In the genomic region with DNA sequence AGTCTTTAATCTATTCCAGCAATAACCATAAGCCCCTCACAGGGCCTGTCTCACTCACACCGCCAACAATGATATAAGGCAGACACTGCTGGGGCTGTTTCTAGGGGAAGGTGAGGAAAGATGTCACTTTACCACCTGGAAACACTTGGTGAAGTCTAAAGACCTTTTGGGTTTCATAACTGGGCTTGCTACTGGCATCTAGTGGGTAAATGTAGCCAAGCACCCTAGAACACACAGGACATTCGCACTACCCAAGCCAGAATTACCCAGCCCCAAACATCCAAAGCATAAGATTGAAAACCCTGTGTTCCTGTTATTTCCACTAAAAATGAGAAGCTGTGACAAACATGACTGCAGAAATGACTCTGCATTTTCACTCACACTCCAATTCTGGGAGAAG, we compare ENCODE assay signal across 11 mouse cellular contexts. TPM values are rescaled to one million over a fixed set of nuclear protein-coding genes. Genes with fewer than 3 reads are reported as not detected.
DNase-seq lines count a peak whose midpoint lies in the region; ATAC-seq lines count a peak whose summit lies in the region.
"Had no signal": no experiment of that assay in that cellular context is flagged by ENCODE, and none has a peak within 500 bp of the region (broad histone marks: within the 10 kb centered on the region; RNA-seq: fewer than 3 reads in every experiment).

No protein-coding gene starts in this region.

- no peak overlapping the region for H3K27ac ChIP-seq in neural tube, embryonic 15.5 days (replicated peaks)

- H3K27me3 ChIP-seq in neural tube, embryonic 15.5 days (replicated peaks), result peaks cover 8% of the 10 kb centered on the region; the same call in 1 of the 2 replicates

- ATAC-seq in cerebellum, adult (ENCODE audit: insufficient number of reproducible peaks, low FRiP score, low TSS enrichment), result no peak
- 0 out of 2 replicates have a peak, but pooled peaks have one; percentile 50 for ATAC-seq in neural tube, embryonic 15.5 days (ENCODE audit: low FRiP score)
- ATAC-seq: activated CD4-positive, CD25-positive, alpha-beta regulatory T cell, adult 4 months had no signal

- H3K4me1 ChIP-seq in neural tube, embryonic 15.5 days, result no peaks in the 10 kb centered on the region

- H3K9ac ChIP-seq in neural tube, embryonic 15.5 days (replicated peaks), result no peak overlapping the region

- peak; percentile 30 for DNase-seq in cerebellum, adult 9-10 months
- DNase-seq in kidney, adult 18-20 months, result peak; percentile 45
- no peak for DNase-seq in kidney, postnatal 10 days
- DNase-seq in neural tube, embryonic 10.5 days (ENCODE audit: extremely low spot score, low spot score), result no peak
- peak; percentile 33 for DNase-seq in retina, embryonic 14.5 days (ENCODE audit: low spot score)
- no peak for DNase-seq in heart, postnatal 10 days
- DNase-seq: heart, postnatal 4 days had no signal

- no peak overlapping the region for H3K4me2 ChIP-seq in neural tube, embryonic 15.5 days

- intact Hi-C loops in heart, postnatal 10 days (cut with DNase I), result loop anchor here (10.0 kb wide), 1 partner anchor 230 kb away; no protein-coding TSS in a partner anchor

- 44% methylated on average over 2 of the region's 2 CpGs for WGBS in neural tube, embryonic 15.5 days

- H3K4me3 ChIP-seq in neural tube, embryonic 15.5 days (replicated peaks), result no peak overlapping the region

- H3K36me3 ChIP-seq in neural tube, embryonic 15.5 days, result no peaks in the 10 kb centered on the region

- H3K9me3 ChIP-seq in neural tube, embryonic 15.5 days (replicated peaks), result no peaks in the 10 kb centered on the region

RNA-seq across cellular contexts. Expression of a gene that starts 16.8 kb away (rescaled TPM):
- 125 and 133 TPM in 2 replicates for polyA plus RNA-seq in neural tube, embryonic 15.5 days (2015; fragmentation: Nextera tagmentation; extraction: Ambion mirVana)
- total RNA-seq in heart, postnatal 10 days (2021), result 100 to 1,000 TPM; 115 to 127 TPM

RNA-seq across cellular contexts. Expression of a gene that starts 28.8 kb away (rescaled TPM):
- polyA plus RNA-seq in neural tube, embryonic 15.5 days (2015; fragmentation: Nextera tagmentation; extraction: Ambion mirVana), result 3.6 and 6.0 TPM in 2 replicates
- total RNA-seq in heart, postnatal 10 days (2021), result not detected
- total RNA-seq: gastrocnemius, adult 8-10 months; heart, postnatal 4 days had no signal

Comparison
In these comparisons a context has a peak if more than half of its experiments do, and no peak if none do; other contexts are left out.
1. DNase-seq: peak in cerebellum, adult 9-10 months (single experiment), kidney, adult 18-20 months (single experiment) and retina, embryonic 14.5 days (single experiment); none in kidney, postnatal 10 days (single experiment), neural tube, embryonic 10.5 days (single experiment) and heart, postnatal 10 days (0 of 2).